Mouse (Mus musculus): ENCODE results near the gene Ctnna3.

The Ctnna3 gene

DNA sequence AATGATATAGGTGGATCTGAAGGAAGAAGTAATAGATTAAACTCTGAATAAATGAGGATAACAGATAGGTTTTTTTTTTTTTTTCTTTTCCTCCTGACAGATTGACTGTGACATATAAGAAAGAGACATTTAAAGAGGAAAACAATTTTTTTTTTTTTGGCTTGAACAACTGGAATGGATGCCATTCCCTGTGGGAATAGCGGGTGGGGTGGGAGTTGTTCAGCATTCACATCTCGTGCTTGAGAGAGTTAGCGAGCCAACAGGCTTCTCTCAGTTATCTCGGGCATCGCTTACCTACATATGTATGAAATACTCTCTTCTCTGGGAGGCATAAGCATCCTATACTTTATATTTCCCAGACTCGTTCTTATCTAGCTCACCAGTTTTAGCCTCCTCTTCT, 375.7 kb downstream of the Ctnna3 start:
- H3K27me3 ChIP-seq (ENCODE audit: control insufficient read depth, insufficient read depth, low read length, poor library complexity, severe bottlenecking) = no peaks in the 10 kb centered on the region
- DNase-seq (ENCODE audit: low read depth, low spot score) = no peak
- no peaks in the 10 kb centered on the region for H3K36me3 ChIP-seq (ENCODE audit: control insufficient read depth, insufficient read depth, low read length, poor library complexity, severe bottlenecking)

- Histone ChIP-seq H3K27me3 (ENCODE audit: control insufficient read depth, insufficient read depth, low read length, poor library complexity, severe bottlenecking) (no peaks in the 10 kb centered on the region), H3K36me3 (ENCODE audit: control insufficient read depth, insufficient read depth, low read length, poor library complexity, severe bottlenecking) (no peaks in the 10 kb centered on the region)
- no peak for DNase-seq (ENCODE audit: low read depth, low spot score)
These were observed 376.4 kb downstream of the Ctnna3 start for GRCm38 (mm10) chr10:63806254-63806653.

DNA sequence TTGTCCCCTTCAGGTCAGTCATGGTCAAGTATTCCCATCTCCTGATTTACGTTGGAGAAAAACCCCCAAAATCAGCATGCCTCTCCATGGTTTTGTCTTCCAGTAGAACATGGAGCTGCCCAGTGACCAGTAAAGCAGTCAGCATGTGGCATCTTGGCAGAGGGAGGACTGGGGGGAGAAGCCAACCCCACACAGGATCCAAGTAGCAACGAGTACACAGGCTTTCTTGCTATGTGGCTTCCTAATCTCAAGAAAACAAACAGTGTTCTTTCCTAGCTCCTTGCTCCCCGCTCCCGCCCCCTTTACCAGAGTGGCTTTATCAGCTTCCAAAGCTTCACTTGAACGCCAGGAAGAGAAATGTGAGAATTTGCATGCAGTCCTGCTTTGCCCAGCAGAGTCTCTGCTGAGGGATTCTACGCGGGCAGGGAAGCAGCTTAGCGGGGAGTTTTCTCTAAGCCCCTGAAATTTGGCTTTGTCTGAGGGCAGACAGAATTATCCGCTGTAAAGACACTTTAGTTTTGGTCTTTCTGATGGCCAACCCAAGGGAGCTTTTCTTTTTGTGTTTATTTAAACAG, 380.2 kb downstream of the Ctnna3 start:
- Histone ChIP-seq H3K36me3 (ENCODE audit: control insufficient read depth, insufficient read depth, low read length, poor library complexity, severe bottlenecking) (no peaks in the 10 kb centered on the region), H3K27me3 (ENCODE audit: control insufficient read depth, insufficient read depth, low read length, poor library complexity, severe bottlenecking) (no peaks in the 10 kb centered on the region)
- DNase-seq (ENCODE audit: low read depth, low spot score) = no peak

DNA sequence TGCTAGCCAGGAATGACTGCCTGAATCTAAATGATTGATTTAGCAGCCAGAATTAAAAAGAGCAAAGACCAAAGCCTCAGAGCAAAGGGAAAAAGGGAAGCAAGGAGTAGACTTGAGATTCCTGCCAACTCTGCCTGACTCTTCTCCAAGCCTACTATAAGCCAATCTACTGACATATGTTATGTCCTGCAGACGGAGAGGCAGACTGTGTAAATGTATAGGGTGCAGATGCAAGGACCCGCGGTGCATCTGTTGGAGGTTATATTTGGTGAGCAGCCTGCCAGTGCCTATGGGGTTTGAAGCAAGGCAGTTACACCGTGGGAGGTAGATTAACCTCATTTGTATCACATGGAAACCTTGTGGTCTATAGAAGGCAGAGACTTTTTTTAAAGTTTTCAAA, 409.1 kb downstream of the Ctnna3 start:
- no peaks in the 10 kb centered on the region; the same call in 1 of the 2 replicates for H3K27me3 ChIP-seq (ENCODE audit: control insufficient read depth, insufficient read depth, low read length, poor library complexity, severe bottlenecking)
- no peak for DNase-seq (ENCODE audit: low read depth, low spot score)
- H3K36me3 ChIP-seq (ENCODE audit: control insufficient read depth, insufficient read depth, low read length, poor library complexity, severe bottlenecking) = no peaks in the 10 kb centered on the region

DNA sequence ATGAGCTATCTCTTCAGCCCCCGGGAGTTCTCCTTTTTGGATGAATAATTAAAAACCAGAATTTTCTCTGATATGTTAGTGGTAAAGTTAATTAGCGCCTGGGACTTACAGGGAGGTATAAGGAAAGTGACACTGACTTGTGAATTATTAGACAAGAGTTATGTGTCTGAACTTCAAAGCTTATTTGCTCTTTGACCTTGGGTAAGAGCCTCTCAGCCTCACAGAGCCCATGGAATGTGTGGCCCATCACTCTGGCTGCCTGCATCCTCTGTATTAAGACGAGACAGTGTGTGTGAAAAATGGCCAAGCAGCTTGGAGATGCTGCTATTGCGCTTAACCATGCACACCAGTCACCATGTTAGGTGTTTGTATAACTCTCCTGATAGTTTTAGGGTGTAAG, 422.0 kb downstream of the Ctnna3 start:
- no peak for DNase-seq (ENCODE audit: low read depth, low spot score)
- no peaks in the 10 kb centered on the region for H3K36me3 ChIP-seq (ENCODE audit: control insufficient read depth, insufficient read depth, low read length, poor library complexity, severe bottlenecking)
- no peaks in the 10 kb centered on the region for H3K27me3 ChIP-seq (ENCODE audit: control insufficient read depth, insufficient read depth, low read length, poor library complexity, severe bottlenecking)

DNA sequence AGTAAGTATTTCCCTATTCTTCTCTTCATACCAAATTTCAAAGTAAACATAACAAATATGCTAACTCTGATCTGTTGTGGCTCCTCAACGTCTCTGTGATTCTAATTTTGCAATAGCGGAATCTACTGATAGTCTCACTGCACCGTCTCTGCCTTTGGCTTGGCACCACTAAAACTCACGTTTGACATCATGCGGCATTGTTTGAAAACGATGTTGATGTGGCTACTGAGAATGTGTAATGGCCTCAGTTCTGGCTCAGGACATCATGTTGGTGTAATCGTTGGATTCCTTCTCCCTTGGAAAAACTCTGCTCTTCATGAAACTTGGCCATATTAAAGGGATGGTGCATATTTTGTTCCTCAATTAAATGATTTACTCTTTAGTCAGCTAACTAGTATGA, 439.2 kb downstream of the Ctnna3 start:
- no peaks in the 10 kb centered on the region for H3K27me3 ChIP-seq (ENCODE audit: control insufficient read depth, insufficient read depth, low read length, poor library complexity, severe bottlenecking)
- no peaks in the 10 kb centered on the region for H3K36me3 ChIP-seq (ENCODE audit: control insufficient read depth, insufficient read depth, low read length, poor library complexity, severe bottlenecking)
- no peak for DNase-seq (ENCODE audit: low read depth, low spot score)

GRCm38 (mm10) chr10:63880462-63880903, 450.6 kb downstream of the Ctnna3 start:
- no peak for DNase-seq (ENCODE audit: low read depth, low spot score)
- no peaks in the 10 kb centered on the region for H3K36me3 ChIP-seq (ENCODE audit: control insufficient read depth, insufficient read depth, low read length, poor library complexity, severe bottlenecking)
- no peaks in the 10 kb centered on the region for H3K27me3 ChIP-seq (ENCODE audit: control insufficient read depth, insufficient read depth, low read length, poor library complexity, severe bottlenecking)

DNA sequence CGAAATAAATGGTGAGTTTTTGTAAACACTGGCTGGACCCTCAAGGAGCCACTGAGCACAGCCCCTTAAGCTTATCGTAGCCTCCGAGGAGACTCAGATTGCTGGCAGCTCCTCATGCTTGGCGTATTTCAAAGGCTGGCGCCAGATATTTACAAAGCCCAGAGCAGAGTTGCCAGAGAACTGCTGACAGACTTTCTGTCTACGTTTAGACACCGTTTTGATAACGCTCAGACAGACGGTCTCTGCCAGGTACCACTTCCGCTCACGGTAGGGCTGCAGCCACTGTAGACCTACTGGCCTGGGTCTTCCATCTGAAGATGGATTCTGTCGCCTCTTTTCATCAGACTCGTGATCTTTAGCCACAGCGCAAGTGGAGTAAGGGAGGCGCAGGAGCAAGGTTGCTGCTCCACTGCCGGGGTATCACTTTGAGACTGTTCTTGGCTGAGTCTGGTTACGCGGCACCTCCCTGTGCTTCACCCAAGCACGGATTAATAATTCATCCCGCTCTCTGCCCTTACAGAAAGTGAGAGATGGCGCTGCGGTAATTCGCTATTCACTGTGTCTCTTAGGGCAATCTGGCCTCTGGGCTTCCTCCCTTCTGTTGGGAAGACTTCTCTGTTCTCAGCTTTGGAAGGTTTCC, 456.7 kb downstream of the Ctnna3 start:
- Histone ChIP-seq H3K36me3 (ENCODE audit: control insufficient read depth, insufficient read depth, low read length, poor library complexity, severe bottlenecking) (no peaks in the 10 kb centered on the region), H3K27me3 (ENCODE audit: control insufficient read depth, insufficient read depth, low read length, poor library complexity, severe bottlenecking) (no peaks in the 10 kb centered on the region)
- no peak for DNase-seq (ENCODE audit: low read depth, low spot score)

DNA sequence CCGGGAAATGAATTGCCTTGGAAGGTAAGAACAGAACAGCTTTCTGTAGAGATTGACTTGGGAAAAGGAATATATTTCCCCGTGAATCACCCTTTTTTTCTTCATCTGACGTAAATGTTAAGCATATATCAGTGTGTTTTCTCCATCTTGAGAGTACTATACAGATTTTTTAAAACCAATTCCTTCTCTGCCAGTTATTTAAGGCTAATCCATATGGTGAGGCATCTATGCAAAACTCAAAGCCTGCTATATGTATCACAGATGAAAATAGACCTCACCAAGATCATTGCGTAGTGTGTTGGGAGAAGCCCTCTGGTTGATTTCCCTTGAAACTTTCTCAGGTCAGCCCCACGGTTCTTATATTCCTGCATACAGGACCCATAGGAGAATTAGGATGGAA, 464.7 kb downstream of the Ctnna3 start:
- no peaks in the 10 kb centered on the region for H3K36me3 ChIP-seq (ENCODE audit: control insufficient read depth, insufficient read depth, low read length, poor library complexity, severe bottlenecking)
- no peak for DNase-seq (ENCODE audit: low read depth, low spot score)
- no peaks in the 10 kb centered on the region for H3K27me3 ChIP-seq (ENCODE audit: control insufficient read depth, insufficient read depth, low read length, poor library complexity, severe bottlenecking)

GRCm38 (mm10) chr10:63899891-63900290, 470.0 kb downstream of the Ctnna3 start:
- DNase-seq (ENCODE audit: low read depth, low spot score) = no peak
- no peaks in the 10 kb centered on the region for H3K27me3 ChIP-seq (ENCODE audit: control insufficient read depth, insufficient read depth, low read length, poor library complexity, severe bottlenecking)
- H3K36me3 ChIP-seq (ENCODE audit: control insufficient read depth, insufficient read depth, low read length, poor library complexity, severe bottlenecking) = no peaks in the 10 kb centered on the region

DNA sequence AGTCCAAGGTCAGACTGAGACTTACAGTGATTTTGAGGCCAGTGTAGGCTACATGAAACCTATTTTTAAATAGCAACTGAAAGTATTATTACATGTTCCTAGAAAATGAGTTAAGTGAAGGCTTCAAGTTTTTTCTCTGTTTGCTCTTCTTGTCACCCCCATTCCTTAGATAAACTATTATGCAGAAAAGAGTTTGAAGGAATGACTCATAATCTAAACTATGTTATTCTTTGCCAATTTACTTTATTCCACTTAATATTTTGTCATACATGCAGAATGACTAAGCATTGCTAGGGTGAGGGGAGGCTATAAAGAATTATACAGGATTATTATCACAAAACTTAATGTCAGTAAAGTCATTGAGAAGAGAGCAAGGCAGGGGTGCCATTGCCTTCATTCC, 479.0 kb downstream of the Ctnna3 start:
- Histone ChIP-seq H3K27me3 (ENCODE audit: control insufficient read depth, insufficient read depth, low read length, poor library complexity, severe bottlenecking) (no peaks in the 10 kb centered on the region; the same call in 1 of the 2 replicates), H3K36me3 (ENCODE audit: control insufficient read depth, insufficient read depth, low read length, poor library complexity, severe bottlenecking) (no peaks in the 10 kb centered on the region)
- DNase-seq (ENCODE audit: low read depth, low spot score) = no peak

DNA sequence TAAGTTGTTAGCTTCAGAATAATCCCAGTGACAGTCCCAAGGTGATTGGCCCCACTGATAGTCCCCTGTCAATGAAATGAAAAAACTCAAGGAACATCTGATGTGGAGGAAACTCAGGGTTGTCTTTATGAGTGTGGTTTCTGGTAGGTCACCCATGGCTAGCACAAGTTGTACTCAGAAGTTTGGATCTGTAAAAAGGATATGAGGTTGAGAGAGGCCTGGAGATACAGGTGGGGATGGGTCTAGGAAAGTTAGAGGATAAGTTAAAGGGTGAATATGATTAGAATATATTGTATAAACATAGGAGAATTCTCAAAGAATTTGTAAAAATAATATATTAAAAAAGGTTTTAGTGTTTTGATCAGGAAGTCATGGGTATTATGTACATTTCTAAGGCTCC, 497.4 kb downstream of the Ctnna3 start, which contains the start of gene Gm10118:
Gene Gm10118, minus strand, starts transcription at position 101 of the 400 bp plus-strand sequence.
- Histone ChIP-seq H3K27me3 (ENCODE audit: control insufficient read depth, insufficient read depth, low read length, poor library complexity, severe bottlenecking) (no peaks in the 10 kb centered on the region), H3K36me3 (ENCODE audit: control insufficient read depth, insufficient read depth, low read length, poor library complexity, severe bottlenecking) (no peaks in the 10 kb centered on the region)
- no peak for DNase-seq (ENCODE audit: low read depth, low spot score)

DNA sequence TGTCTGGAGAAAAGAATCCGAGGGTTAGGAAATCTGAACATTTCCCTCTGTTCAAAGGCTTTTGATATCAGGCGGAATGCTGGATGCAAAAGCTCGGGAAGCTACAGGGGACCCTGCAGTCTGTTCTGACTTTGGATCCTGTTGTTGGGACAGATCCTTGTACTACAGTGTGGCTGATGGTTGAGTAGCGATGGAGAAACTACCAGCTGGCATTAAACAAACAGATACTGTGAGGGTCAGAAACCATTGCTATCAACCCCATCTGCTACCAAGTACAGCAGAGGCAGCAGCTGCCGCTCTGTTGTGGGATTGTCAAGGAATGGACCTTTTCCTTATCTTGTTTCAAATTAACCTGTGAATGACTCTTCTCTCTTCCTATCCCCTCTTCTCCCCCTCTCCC, 504.0 kb downstream of the Ctnna3 start:
- H3K27me3 ChIP-seq (ENCODE audit: control insufficient read depth, insufficient read depth, low read length, poor library complexity, severe bottlenecking) = no peaks in the 10 kb centered on the region
- DNase-seq (ENCODE audit: low read depth, low spot score) = no peak

GRCm38 (mm10) chr10:63945534-63945933, 515.6 kb downstream of the Ctnna3 start:
- no peak for DNase-seq (ENCODE audit: low read depth, low spot score)
- Histone ChIP-seq H3K27me3 (ENCODE audit: control insufficient read depth, insufficient read depth, low read length, poor library complexity, severe bottlenecking) (no peaks in the 10 kb centered on the region), H3K36me3 (ENCODE audit: control insufficient read depth, insufficient read depth, low read length, poor library complexity, severe bottlenecking) (no peaks in the 10 kb centered on the region)

More for the DNA sequence above, 504.0 kb downstream of the Ctnna3 start:
- no peaks in the 10 kb centered on the region for H3K36me3 ChIP-seq (ENCODE audit: control insufficient read depth, insufficient read depth, low read length, poor library complexity, severe bottlenecking)

DNA sequence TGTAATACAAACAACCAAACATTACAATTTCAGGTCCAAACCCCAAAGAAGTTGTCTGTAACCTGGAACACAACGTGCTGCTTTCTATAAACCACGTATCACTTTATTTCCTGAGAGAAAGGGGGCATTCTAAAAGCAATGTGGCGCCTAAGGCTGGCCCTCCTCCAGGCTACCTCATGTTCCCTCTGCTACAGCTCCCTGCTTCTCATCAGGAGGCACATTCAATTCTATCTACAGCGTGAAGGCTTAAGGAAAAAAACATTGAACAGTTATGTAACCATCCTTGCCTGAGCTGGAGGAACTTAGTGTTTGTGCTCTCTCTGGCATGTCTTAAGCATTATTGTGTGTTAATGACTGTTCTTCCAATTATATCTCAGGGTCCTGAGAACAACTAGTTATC, 517.4 kb downstream of the Ctnna3 start:
- no peaks in the 10 kb centered on the region for H3K36me3 ChIP-seq (ENCODE audit: control insufficient read depth, insufficient read depth, low read length, poor library complexity, severe bottlenecking)
- DNase-seq (ENCODE audit: low read depth, low spot score) = no peak
- H3K27me3 ChIP-seq (ENCODE audit: control insufficient read depth, insufficient read depth, low read length, poor library complexity, severe bottlenecking) = no peaks in the 10 kb centered on the region

DNA sequence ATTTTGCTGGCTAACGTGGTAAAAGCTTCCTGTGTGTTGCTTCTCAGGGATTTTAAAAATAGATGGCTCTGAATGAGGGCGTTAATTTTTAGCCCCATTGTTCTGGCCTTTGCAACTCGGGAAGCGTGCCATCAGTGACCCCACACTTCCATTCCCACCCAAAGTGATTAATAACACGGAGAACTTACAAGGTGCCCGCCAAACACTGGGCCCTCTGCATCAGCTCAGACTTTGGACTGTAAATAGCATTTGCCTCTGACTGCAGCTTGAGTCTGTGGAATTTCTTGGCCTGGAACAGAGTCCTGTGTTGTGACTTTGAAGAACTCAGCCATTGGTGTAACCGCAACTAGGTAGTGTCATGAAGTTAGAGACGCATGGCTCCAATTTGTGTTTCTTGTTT, 521.0 kb downstream of the Ctnna3 start:
- Histone ChIP-seq H3K27me3 (ENCODE audit: control insufficient read depth, insufficient read depth, low read length, poor library complexity, severe bottlenecking) (no peaks in the 10 kb centered on the region), H3K36me3 (ENCODE audit: control insufficient read depth, insufficient read depth, low read length, poor library complexity, severe bottlenecking) (no peaks in the 10 kb centered on the region)
- no peak for DNase-seq (ENCODE audit: low read depth, low spot score)
